Comparison of ENCODE assay signal across 15 mouse cellular contexts in genomic region chr6:15543516-15544080, GRCm38 (mm10).
A peak's percentile ranks its signal among the peaks of the same experiment; 100 is the strongest.
DNase-seq lines count a peak whose midpoint lies in the region; ATAC-seq and TF ChIP-seq lines count a peak whose summit lies in the region.
"Had no signal": no experiment of that assay in that cellular context is flagged by ENCODE, and none has a peak within 500 bp of the region (broad histone marks: within the 10 kb centered on the region; RNA-seq: fewer than 3 reads in every experiment).

No protein-coding gene starts in this region.

- H3K27me3 ChIP-seq in embryonic facial prominence, embryonic 14.5 days (replicated peaks; ENCODE audit: control insufficient read depth, insufficient read depth, low read length): no peaks in the 10 kb centered on the region
- H3K27me3 ChIP-seq in embryonic facial prominence, embryonic 10.5 days (replicated peaks; ENCODE audit: low read depth, poor library complexity, severe bottlenecking): no peaks in the 10 kb centered on the region
- H3K27me3 ChIP-seq: heart, embryonic 13.5 days; intestine, embryonic 15.5 days; liver, embryonic 15.5 days had no signal

- H3K4me1 ChIP-seq in embryonic facial prominence, embryonic 14.5 days (ENCODE audit: control insufficient read depth, insufficient read depth, low read length): no peaks in the 10 kb centered on the region
- H3K4me1 ChIP-seq in embryonic facial prominence, embryonic 10.5 days: no peaks in the 10 kb centered on the region
- H3K4me1 ChIP-seq: forebrain, embryonic 10.5 days; intestine, embryonic 15.5 days; liver, embryonic 15.5 days had no signal

- 78% methylated on average over 14 of the region's 14 CpGs for whole genome bisulfite sequencing in embryonic facial prominence, embryonic 14.5 days
- 94% methylated on average over 14 of the region's 14 CpGs for WGBS in embryonic facial prominence, embryonic 10.5 days

- no peak overlapping the region for H3K27ac ChIP-seq in embryonic facial prominence, embryonic 14.5 days (replicated peaks; ENCODE audit: low read depth, low read length)
- H3K27ac ChIP-seq in embryonic facial prominence, embryonic 10.5 days (replicated peaks): no peak overlapping the region
- H3K27ac ChIP-seq in layer of hippocampus, adult 2 months: no peak overlapping the region
- H3K27ac ChIP-seq: forebrain, embryonic 10.5 days; heart, embryonic 13.5 days; intestine, embryonic 15.5 days; liver, embryonic 15.5 days had no signal

- no peak overlapping the region for H3K9ac ChIP-seq in embryonic facial prominence, embryonic 14.5 days (ENCODE audit: low read depth, low read length)
- H3K9ac ChIP-seq: heart, embryonic 13.5 days; intestine, embryonic 15.5 days; liver, embryonic 15.5 days had no signal

- no peak overlapping the region for H3K4me3 ChIP-seq in embryonic facial prominence, embryonic 14.5 days (ENCODE audit: low read depth, low read length)
- H3K4me3 ChIP-seq in embryonic facial prominence, embryonic 10.5 days: no peak overlapping the region
- no peak overlapping the region for H3K4me3 ChIP-seq in layer of hippocampus, adult 2 months
- H3K4me3 ChIP-seq: forebrain, embryonic 10.5 days; heart, embryonic 13.5 days; intestine, embryonic 15.5 days; liver, embryonic 15.5 days had no signal

- intact Hi-C loops in left cerebral cortex, postnatal 14 days (cut with DNase I): no loop called here

- H3K4me2 ChIP-seq in embryonic facial prominence, embryonic 14.5 days (ENCODE audit: low read depth, low read length): no peak overlapping the region
- H3K4me2 ChIP-seq: heart, embryonic 13.5 days; intestine, embryonic 15.5 days; liver, embryonic 15.5 days had no signal

- no peak for TF ChIP-seq CTCF in layer of hippocampus, adult 2 months (conservative IDR thresholded peaks at IDR 0.05)

- H3K9me3 ChIP-seq in embryonic facial prominence, embryonic 14.5 days (ENCODE audit: control insufficient read depth, low read length): no peaks in the 10 kb centered on the region
- H3K9me3 ChIP-seq in embryonic facial prominence, embryonic 10.5 days: no peaks in the 10 kb centered on the region
- H3K9me3 ChIP-seq: forebrain, embryonic 10.5 days; heart, embryonic 13.5 days; intestine, embryonic 15.5 days; liver, embryonic 15.5 days had no signal

- no peak for ATAC-seq in embryonic facial prominence, embryonic 14.5 days (ENCODE audit: low read depth)
- ATAC-seq: intestine, embryonic 15.5 days had no signal

- H3K36me3 ChIP-seq in embryonic facial prominence, embryonic 14.5 days (ENCODE audit: control insufficient read depth, insufficient read depth, low read length): no peaks in the 10 kb centered on the region
- H3K36me3 ChIP-seq in embryonic facial prominence, embryonic 10.5 days (replicated peaks): no peaks in the 10 kb centered on the region
- H3K36me3 ChIP-seq: forebrain, embryonic 10.5 days; heart, embryonic 13.5 days; intestine, embryonic 15.5 days; liver, embryonic 15.5 days had no signal

- DNase-seq in embryonic facial prominence, embryonic 14.5 days (ENCODE audit: low spot score): peak; percentile 70
- no peak for DNase-seq in embryonic facial prominence, embryonic 10.5 days (ENCODE audit: low spot score)
- peak; percentile 2 to 27 for DNase-seq in kidney, postnatal 4 days
- no peak for DNase-seq in kidney, adult 9 months
- DNase-seq in fibroblast of lung, adult 2 months (ENCODE audit: low read depth): peak; percentile 46
- DNase-seq in lung, postnatal 36 days: peak; percentile 5
- no peak for DNase-seq in left cerebral cortex, postnatal 14 days (ENCODE audit: low spot score in 2 of 2)
- DNase-seq in layer of hippocampus, adult 2 months (ENCODE audit: low spot score in 2 of 2): no peak
- DNase-seq: cerebellum, adult 9-11 months; right cerebral cortex, adult 18-20 months; thymus, adult 2 months had no signal

Comparison
In these comparisons a context has a peak if more than half of its experiments do, and no peak if none do; other contexts are left out.
1. DNase-seq: peak in embryonic facial prominence, embryonic 14.5 days (single experiment), kidney, postnatal 4 days (2 of 2), fibroblast of lung, adult 2 months (single experiment) and lung, postnatal 36 days (single experiment); none in embryonic facial prominence, embryonic 10.5 days (single experiment), kidney, adult 9 months (single experiment), left cerebral cortex, postnatal 14 days (0 of 2) and layer of hippocampus, adult 2 months (0 of 2).